Mouse (Mus musculus) frontal cortex, postnatal 14 days (tissue): ENCODE measurements at regions not wholly inside any gene's neighbourhood (a gene's known extent, or its start where the extent isn't known, plus 50 kb on each side); places are given as distances from the start of the nearest gene placed in this dataset.
"Not testable (repeated sequence)": the region's sequence is repeated elsewhere in the genome, so short reads cannot be mapped to it uniquely, and the experiment has no call there.

ENCODE experiments used
- DNase-seq, 2 experiments: peaks; one replicate each; pipeline ENCODE4 v3.0.0; 2022; ENCODE audit warnings: low spot score in 2 of 2

GRCm38 (mm10) chr3:9133991-9134390 lies 475.9 kb downstream of the Zfp704 start:
- DNase-seq = no peak

GRCm38 (mm10) chr3:9132104-9132751 lies 477.7 kb downstream of the Zfp704 start:
- DNase-seq = no peak

GRCm38 (mm10) chr3:9131366-9131765 lies 478.5 kb downstream of the Zfp704 start:
- no peak for DNase-seq

- no peak for DNase-seq
These were observed 481.5 kb downstream of the Zfp704 start for GRCm38 (mm10) chr3:9128407-9128806.

- DNase-seq = no peak
These were observed 486.8 kb downstream of the Zfp704 start for GRCm38 (mm10) chr3:9123079-9123478.

- DNase-seq = no peak
These were observed 492.0 kb downstream of the Zfp704 start for GRCm38 (mm10) chr3:9117913-9118312.

GRCm38 (mm10) chr3:9113410-9113809 lies 496.5 kb downstream of the Zfp704 start:
- DNase-seq = no peak

- no peak for DNase-seq
These were observed 499.1 kb downstream of the Zfp704 start for GRCm38 (mm10) chr3:9110741-9111140.

GRCm38 (mm10) chr3:9109991-9110390 lies 499.9 kb downstream of the Zfp704 start:
- no peak for DNase-seq

GRCm38 (mm10) chr3:9109485-9109884 lies 500.4 kb downstream of the Zfp704 start:
- DNase-seq = no peak

GRCm38 (mm10) chr3:9107766-9108410 lies 502.0 kb downstream of the Zfp704 start:
- no peak for DNase-seq

GRCm38 (mm10) chr3:9105191-9105926 lies 504.5 kb downstream of the Zfp704 start:
- no peak for DNase-seq

GRCm38 (mm10) chr3:9103456-9103855 lies 506.4 kb downstream of the Zfp704 start:
- no peak for DNase-seq

- no peak for DNase-seq
These were observed 508.6 kb downstream of the Zfp704 start for GRCm38 (mm10) chr3:9101240-9101639.

GRCm38 (mm10) chr3:9100761-9101160 lies 509.1 kb downstream of the Zfp704 start:
- no peak for DNase-seq

GRCm38 (mm10) chr3:9098441-9098840 lies 511.4 kb downstream of the Zfp704 start:
- DNase-seq = no peak

GRCm38 (mm10) chr3:9084134-9084533 lies 525.8 kb downstream of the Zfp704 start:
- DNase-seq = no peak

GRCm38 (mm10) chr3:9082061-9082460 lies 527.8 kb downstream of the Zfp704 start:
- DNase-seq = no peak

GRCm38 (mm10) chr3:9078201-9078600 lies 531.7 kb downstream of the Zfp704 start:
- no peak for DNase-seq

GRCm38 (mm10) chr3:9076696-9077095 lies 533.2 kb downstream of the Zfp704 start:
- peak; percentile 25 to 40 for DNase-seq

GRCm38 (mm10) chr3:9072471-9072870 lies 537.4 kb downstream of the Zfp704 start:
- DNase-seq = not testable (repeated sequence)

- peak; percentile 48 to 82 for DNase-seq
These were observed 542.8 kb downstream of the Zfp704 start for GRCm38 (mm10) chr3:9067048-9067447.

- no peak for DNase-seq
These were observed 543.5 kb downstream of the Zfp704 start for GRCm38 (mm10) chr3:9066374-9066773.
